Mouse (Mus musculus): ENCODE measurements around the gene Cyp2d34. TPM values are rescaled to one million over a fixed set of nuclear protein-coding genes. Genes with fewer than 3 reads are reported as not detected.

The Cyp2d34 gene
- total and polyA plus RNA-seq, 3 experiments: 0.11 TPM; not detected in 2

DNA sequence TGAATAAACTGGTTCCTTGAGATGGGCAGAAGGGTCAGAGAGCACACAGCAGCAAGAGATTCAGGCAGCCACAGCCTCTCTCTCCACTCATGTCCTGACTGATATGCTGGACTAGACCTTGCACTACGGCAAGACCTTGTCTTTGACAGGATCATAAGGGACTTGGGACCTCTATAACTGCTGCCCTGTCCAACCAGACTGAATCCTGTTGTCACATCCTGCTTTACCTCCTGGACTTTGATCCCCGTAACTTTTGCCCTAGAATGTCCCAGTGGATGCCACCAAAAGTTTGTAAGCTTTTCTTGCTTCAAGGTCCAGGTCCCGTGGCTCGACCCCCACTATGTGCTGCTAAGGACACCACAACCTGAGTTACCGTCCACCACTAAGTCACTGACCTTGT is 20.6 kb upstream of the Cyp2d34 start:
- peaks cover 12% of the 10 kb centered on the region for H3K27me3 ChIP-seq (ENCODE audit: insufficient read depth, low read length)
- ATAC-seq (ENCODE audit: extremely low read depth, insufficient number of reproducible peaks, low FRiP score, poor library complexity, severe bottlenecking) (no peak), DNase-seq (ENCODE audit: low spot score) (no peak)
- TF ChIP-seq CTCF (IDR thresholded peaks at IDR 0.05; ENCODE audit: low read depth, low read length): no peak
- TF ChIP-seq GATA2 (IDR thresholded peaks at IDR 0.05; ENCODE audit: borderline replicate concordance, low read depth, low read length): no peak
- TF ChIP-seq GATA1 (IDR thresholded peaks at IDR 0.05; ENCODE audit: borderline replicate concordance, low read length): no peak
- TF ChIP-seq POLR2AphosphoS5 (IDR thresholded peaks at IDR 0.05; ENCODE audit: insufficient replicate concordance, low read depth, low read length): no peak
- TF ChIP-seq TAL1 (conservative IDR thresholded peaks at IDR 0.05; ENCODE audit: low read depth, low read length): no peak
- no peaks in the 10 kb centered on the region for H3K9me3 ChIP-seq (replicated peaks)
- peaks cover 13% of the 10 kb centered on the region for H3K4me1 ChIP-seq (ENCODE audit: insufficient read depth, low read depth, low read length)
- no peak overlapping the region for H3K4me3 ChIP-seq (ENCODE audit: low read depth, low read length)
- H3K36me3 ChIP-seq (replicated peaks): no peaks in the 10 kb centered on the region

DNA sequence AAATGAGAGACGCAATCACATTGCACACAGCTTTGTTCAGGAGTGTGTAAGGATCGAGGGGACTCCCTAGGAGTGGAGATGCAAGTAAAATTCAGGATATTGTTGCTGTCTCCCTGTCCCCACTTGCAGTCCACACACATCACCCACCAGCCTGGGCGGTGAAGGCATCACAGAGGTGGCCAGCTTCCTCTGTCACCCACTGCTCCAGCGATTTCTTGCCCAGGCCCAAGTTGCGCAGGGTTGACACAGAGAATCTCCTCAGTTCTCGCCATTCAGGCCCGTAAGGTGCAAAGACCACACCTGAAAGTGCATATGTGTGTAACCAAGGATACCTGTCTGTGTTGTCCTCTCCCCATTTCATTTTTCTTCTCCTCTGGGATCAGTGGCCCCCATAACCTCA is 19.5 kb upstream of the Cyp2d34 start:
- no peaks in the 10 kb centered on the region for H3K36me3 ChIP-seq (replicated peaks)
- no peak overlapping the region for H3K4me3 ChIP-seq (ENCODE audit: low read depth, low read length)
- ATAC-seq (ENCODE audit: extremely low read depth, insufficient number of reproducible peaks, low FRiP score, poor library complexity, severe bottlenecking): no peak

DNA sequence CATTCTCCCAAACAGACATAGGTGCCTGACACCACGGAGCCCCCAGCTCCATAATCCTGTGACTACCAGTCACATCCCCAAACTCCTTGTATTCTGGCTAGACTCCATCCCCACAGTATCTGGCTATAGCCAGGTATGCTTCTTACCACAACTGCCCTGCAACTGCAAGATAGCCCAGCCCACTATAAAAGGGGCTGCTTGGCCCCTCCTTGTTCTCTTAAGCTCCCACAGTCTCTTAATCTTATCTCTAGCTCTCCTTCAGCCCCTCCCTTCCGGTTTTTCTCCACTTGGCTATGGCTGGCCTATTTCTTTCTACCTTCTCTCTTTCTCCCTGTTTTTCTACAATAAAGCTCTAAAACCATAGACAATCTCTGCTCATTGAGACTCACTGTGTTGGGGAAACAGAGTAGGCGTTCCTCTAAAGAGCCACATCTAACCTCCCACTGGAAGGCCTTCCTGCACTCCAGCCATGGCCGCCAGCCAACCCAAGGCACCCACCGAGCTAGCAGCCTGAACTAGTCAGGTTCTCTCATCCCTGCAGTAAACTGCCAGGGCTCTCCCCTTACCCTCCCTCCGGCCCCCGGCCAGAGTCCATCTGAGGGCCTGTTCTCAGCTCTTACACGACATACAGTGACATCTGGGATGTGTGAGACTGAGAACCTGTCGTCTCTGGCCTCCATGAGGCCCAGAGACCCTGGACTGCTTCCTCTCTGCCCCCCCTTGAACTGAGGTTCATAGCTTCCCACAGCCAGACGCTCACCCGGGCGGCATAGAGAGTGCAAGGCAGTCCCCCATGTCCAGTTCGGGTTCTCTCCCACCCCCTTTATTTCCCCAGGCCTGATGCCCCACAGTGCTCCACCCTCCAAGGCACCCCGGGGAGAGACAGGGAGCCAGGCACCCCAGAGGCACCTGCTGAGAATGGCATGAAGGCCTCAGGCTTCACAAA is 16.7 kb upstream of the Cyp2d34 start:
- ATAC-seq (ENCODE audit: extremely low read depth, insufficient number of reproducible peaks, low FRiP score, poor library complexity, severe bottlenecking): no peak
- Histone ChIP-seq H3K27me3 (ENCODE audit: insufficient read depth, low read length) (peaks cover 8% of the 10 kb centered on the region; the same call in 1 of the 2 replicates), H3K4me3 (ENCODE audit: low read depth, low read length) (no peak overlapping the region), H3K36me3 (replicated peaks) (no peaks in the 10 kb centered on the region), H3K9me3 (replicated peaks) (no peaks in the 10 kb centered on the region), H3K4me1 (ENCODE audit: insufficient read depth, low read depth, low read length) (peaks cover 13% of the 10 kb centered on the region)
- TF ChIP-seq GATA2 (IDR thresholded peaks at IDR 0.05; ENCODE audit: borderline replicate concordance, low read depth, low read length) (no peak), TAL1 (conservative IDR thresholded peaks at IDR 0.05; ENCODE audit: low read depth, low read length) (no peak; the same call in 1 of the 2 replicates), POLR2AphosphoS5 (IDR thresholded peaks at IDR 0.05; ENCODE audit: insufficient replicate concordance, low read depth, low read length) (no peak), CTCF (IDR thresholded peaks at IDR 0.05; ENCODE audit: low read depth, low read length) (no peak), GATA1 (IDR thresholded peaks at IDR 0.05; ENCODE audit: borderline replicate concordance, low read length) (no peak)
- DNase-seq (ENCODE audit: low spot score): no peak

More for the DNA sequence above, 19.5 kb upstream of the Cyp2d34 start:
- Histone ChIP-seq H3K9me3 (replicated peaks) (no peaks in the 10 kb centered on the region), H3K4me1 (ENCODE audit: insufficient read depth, low read depth, low read length) (peaks cover 13% of the 10 kb centered on the region), H3K27me3 (ENCODE audit: insufficient read depth, low read length) (peaks cover 12% of the 10 kb centered on the region)
- no peak for DNase-seq (ENCODE audit: low spot score)
- TF ChIP-seq GATA2 (IDR thresholded peaks at IDR 0.05; ENCODE audit: borderline replicate concordance, low read depth, low read length): no peak
- TF ChIP-seq GATA1 (IDR thresholded peaks at IDR 0.05; ENCODE audit: borderline replicate concordance, low read length): no peak
- TF ChIP-seq CTCF (IDR thresholded peaks at IDR 0.05; ENCODE audit: low read depth, low read length): no peak
- no peak for TF ChIP-seq POLR2AphosphoS5 (IDR thresholded peaks at IDR 0.05; ENCODE audit: insufficient replicate concordance, low read depth, low read length)
- no peak for TF ChIP-seq TAL1 (conservative IDR thresholded peaks at IDR 0.05; ENCODE audit: low read depth, low read length)

DNA sequence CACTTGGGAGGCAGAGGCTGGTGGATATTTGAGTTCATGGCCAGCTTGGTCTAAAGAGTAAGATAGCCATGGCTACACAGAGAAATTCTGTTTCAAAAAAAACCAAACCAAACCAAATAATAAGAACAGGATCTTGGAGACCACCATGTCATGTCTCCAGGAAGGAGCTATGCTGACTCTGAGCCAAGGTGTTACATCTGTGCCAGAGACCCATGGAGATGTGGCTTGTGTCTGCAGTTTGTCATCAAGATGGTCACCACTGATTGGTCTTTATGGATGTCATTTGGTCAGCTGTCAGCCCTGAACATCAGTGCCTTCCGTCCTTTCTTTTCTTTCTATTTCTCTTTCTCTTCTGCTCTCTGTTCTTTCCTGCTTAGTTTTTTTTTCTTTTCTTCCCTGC is 14.2 kb upstream of the Cyp2d34 start:
- no peaks in the 10 kb centered on the region for H3K36me3 ChIP-seq (replicated peaks)
- ATAC-seq (ENCODE audit: extremely low read depth, insufficient number of reproducible peaks, low FRiP score, poor library complexity, severe bottlenecking) (no peak), DNase-seq (ENCODE audit: low spot score) (no peak)
- peaks cover 8% of the 10 kb centered on the region; the same call in 1 of the 2 replicates for H3K27me3 ChIP-seq (ENCODE audit: insufficient read depth, low read length)
- H3K9me3 ChIP-seq (replicated peaks): no peaks in the 10 kb centered on the region
- H3K4me3 ChIP-seq (ENCODE audit: low read depth, low read length): no peak overlapping the region
- TF ChIP-seq GATA1 (IDR thresholded peaks at IDR 0.05; ENCODE audit: borderline replicate concordance, low read length) (no peak), POLR2AphosphoS5 (IDR thresholded peaks at IDR 0.05; ENCODE audit: insufficient replicate concordance, low read depth, low read length) (no peak), TAL1 (conservative IDR thresholded peaks at IDR 0.05; ENCODE audit: low read depth, low read length) (no peak), CTCF (IDR thresholded peaks at IDR 0.05; ENCODE audit: low read depth, low read length) (no peak), GATA2 (IDR thresholded peaks at IDR 0.05; ENCODE audit: borderline replicate concordance, low read depth, low read length) (no peak)
- H3K4me1 ChIP-seq (ENCODE audit: insufficient read depth, low read depth, low read length): peaks cover 13% of the 10 kb centered on the region

DNA sequence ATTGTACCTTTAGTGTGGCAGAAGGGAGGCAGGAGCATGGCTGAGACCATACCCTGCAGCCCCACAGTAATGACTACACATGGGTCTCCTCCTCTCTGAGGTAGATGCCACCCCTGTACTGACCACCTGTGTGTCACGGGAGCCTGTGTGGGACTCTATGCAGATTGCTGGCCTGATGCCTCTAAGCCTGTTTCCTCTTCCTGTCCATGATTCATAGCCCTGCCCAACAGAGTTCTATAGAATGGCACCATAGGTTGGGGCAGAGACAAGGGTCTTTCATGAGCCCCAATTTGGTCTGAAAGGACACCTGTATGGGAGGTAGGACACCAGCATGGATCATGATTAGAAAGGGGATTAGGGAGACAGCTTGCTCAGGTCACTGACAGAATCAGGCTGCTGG is 1.2 kb upstream of the Cyp2d34 start:
- Histone ChIP-seq H3K4me1 (ENCODE audit: insufficient read depth, low read depth, low read length) (no peaks in the 10 kb centered on the region), H3K27me3 (ENCODE audit: insufficient read depth, low read length) (0 out of 2 replicates have a peak, but pooled peaks cover 2% of the 10 kb centered on the region), H3K4me3 (ENCODE audit: low read depth, low read length) (no peak overlapping the region), H3K36me3 (replicated peaks) (no peaks in the 10 kb centered on the region), H3K9me3 (replicated peaks) (no peaks in the 10 kb centered on the region)
- no peak for TF ChIP-seq GATA1 (IDR thresholded peaks at IDR 0.05; ENCODE audit: borderline replicate concordance, low read length)
- TF ChIP-seq CTCF (IDR thresholded peaks at IDR 0.05; ENCODE audit: low read depth, low read length): no peak
- TF ChIP-seq GATA2 (IDR thresholded peaks at IDR 0.05; ENCODE audit: borderline replicate concordance, low read depth, low read length): no peak
- no peak for TF ChIP-seq POLR2AphosphoS5 (IDR thresholded peaks at IDR 0.05; ENCODE audit: insufficient replicate concordance, low read depth, low read length)
- no peak for TF ChIP-seq TAL1 (conservative IDR thresholded peaks at IDR 0.05; ENCODE audit: low read depth, low read length)
- DNase-seq (ENCODE audit: low spot score) (no peak), ATAC-seq (ENCODE audit: extremely low read depth, insufficient number of reproducible peaks, low FRiP score, poor library complexity, severe bottlenecking) (no peak)

DNA sequence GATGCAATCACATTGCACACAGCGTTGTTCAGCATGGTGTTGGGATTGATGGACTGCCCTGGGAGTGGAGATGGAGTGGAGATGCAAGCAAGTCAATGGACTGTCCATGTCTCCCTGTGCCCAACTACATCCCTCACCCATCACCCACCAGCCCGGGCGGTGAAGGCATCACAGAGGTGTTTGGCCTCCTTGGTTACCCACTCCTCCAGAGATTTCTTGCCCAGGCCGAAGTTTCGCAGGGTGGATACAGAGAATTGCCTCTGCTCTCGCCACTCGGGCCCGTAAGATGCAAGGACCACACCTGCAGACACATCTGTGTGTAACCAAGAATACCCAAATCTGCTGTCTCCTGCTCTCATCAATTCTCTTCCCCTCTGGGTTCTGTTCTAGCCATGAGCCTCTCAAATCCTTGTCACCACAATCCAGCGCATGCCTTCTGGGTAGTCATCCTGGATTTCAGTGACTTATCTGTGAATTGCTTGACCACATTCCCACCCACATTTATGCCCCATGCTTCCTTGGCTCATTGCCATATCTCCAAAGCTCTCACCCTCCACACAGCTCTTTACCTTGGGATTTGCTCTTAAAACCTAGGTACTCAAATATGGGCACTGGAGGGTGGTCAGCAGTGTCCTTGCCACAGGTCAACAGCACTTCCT is 2.3 kb downstream of the Cyp2d34 start:
- TF ChIP-seq GATA2 (IDR thresholded peaks at IDR 0.05; ENCODE audit: borderline replicate concordance, low read depth, low read length) (no peak), CTCF (IDR thresholded peaks at IDR 0.05; ENCODE audit: low read depth, low read length) (no peak), TAL1 (conservative IDR thresholded peaks at IDR 0.05; ENCODE audit: low read depth, low read length) (no peak), POLR2AphosphoS5 (IDR thresholded peaks at IDR 0.05; ENCODE audit: insufficient replicate concordance, low read depth, low read length) (no peak), GATA1 (IDR thresholded peaks at IDR 0.05; ENCODE audit: borderline replicate concordance, low read length) (no peak)
- H3K9me3 ChIP-seq (replicated peaks): no peaks in the 10 kb centered on the region
- DNase-seq (ENCODE audit: low spot score) (no peak), ATAC-seq (ENCODE audit: extremely low read depth, insufficient number of reproducible peaks, low FRiP score, poor library complexity, severe bottlenecking) (no peak)
- no peak overlapping the region for H3K4me3 ChIP-seq (ENCODE audit: low read depth, low read length)
- H3K36me3 ChIP-seq (replicated peaks): no peaks in the 10 kb centered on the region
- H3K27me3 ChIP-seq (ENCODE audit: insufficient read depth, low read length): 0 out of 2 replicates have a peak, but pooled peaks cover 2% of the 10 kb centered on the region
- H3K4me1 ChIP-seq (ENCODE audit: insufficient read depth, low read depth, low read length): no peaks in the 10 kb centered on the region

Data from G1E (cell line).